ENCODE assay signal across 22 mouse cellular contexts in the genomic region with DNA sequence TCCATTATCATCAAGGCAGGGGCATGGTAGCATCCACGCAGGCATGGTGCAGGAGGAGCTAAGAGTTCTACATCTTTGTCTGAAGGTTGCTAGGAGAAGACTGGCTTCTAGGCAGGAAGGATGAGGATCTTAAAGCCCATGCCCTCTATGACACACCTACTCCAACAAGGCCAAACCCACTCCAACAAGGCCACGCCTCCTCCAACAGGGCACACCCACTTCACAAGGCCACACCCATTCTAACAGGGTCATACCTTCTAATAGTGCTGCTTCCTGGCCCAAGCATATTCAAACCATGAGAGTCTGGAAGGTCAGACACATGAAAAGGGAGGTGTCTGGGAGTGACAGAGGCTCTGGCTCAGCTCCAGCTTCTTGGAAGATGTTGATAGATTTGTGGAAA.
"Had no signal": no experiment of that assay in that cellular context is flagged by ENCODE, and none has a peak within 500 bp of the region (broad histone marks: within the 10 kb centered on the region; RNA-seq: fewer than 3 reads in every experiment).

No protein-coding gene starts in this region.

- DNase-seq: gastrocnemius, postnatal 14 days; gastrocnemius, postnatal 36 days; heart, adult 11 months; heart, adult 2 months; heart, postnatal 14 days; heart, postnatal 36 days; kidney, adult 11 months; kidney, adult 2 months; kidney, adult 9 months; kidney, postnatal 14 days; kidney, postnatal 36 days; layer of hippocampus, adult 9-11 months; layer of hippocampus, postnatal 36 days; left cerebral cortex, postnatal 4 days had no signal

- H3K4me3 ChIP-seq: heart, adult 2 months; heart, embryonic 13.5 days; heart, embryonic 15.5 days; hindbrain, embryonic 13.5 days; hindbrain, embryonic 15.5 days; kidney, embryonic 15.5 days; limb, embryonic 13.5 days; limb, embryonic 15.5 days; liver, embryonic 12.5 days had no signal
